Mouse (Mus musculus) c-Kit-positive CD71-negative TER-119-negative erythroid progenitor cells, embryonic 14.5 days (primary cell): Measurements from ENCODE around the gene Supt7l.
"Not testable (repeated sequence)": the region's sequence is repeated elsewhere in the genome, so short reads cannot be mapped to it uniquely, and the experiment has no call there.

Experiments used
- DNase-seq: peaks from one replicate; pipeline ENCODE4 v3.0.0-alpha.2; 2013; ENCODE audit warnings: low read depth

The Supt7l gene

DNA sequence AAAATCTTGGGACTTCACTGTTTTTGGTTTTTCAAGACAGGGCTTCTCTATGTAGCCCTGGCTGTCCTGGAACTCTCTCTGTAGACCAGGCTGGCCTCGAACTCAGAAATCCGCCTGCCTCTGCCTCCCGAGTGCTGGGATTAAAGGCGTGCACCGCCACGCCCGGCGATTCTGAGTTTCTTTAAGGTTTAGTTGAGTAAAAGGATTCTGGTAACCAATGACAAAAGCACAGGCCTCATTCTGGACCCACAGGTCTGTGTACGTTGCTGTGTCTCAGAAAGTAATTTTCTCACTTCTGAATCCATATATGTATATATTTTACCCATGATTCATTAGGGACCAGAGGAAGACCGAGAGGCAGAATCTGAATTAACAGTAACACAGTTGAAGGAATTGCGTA lies at the start of gene Supt7l:
Supt7l (minus strand) TSS at position 101 of the 400 bp plus-strand sequence.
- DNase-seq: not testable (repeated sequence)

DNA sequence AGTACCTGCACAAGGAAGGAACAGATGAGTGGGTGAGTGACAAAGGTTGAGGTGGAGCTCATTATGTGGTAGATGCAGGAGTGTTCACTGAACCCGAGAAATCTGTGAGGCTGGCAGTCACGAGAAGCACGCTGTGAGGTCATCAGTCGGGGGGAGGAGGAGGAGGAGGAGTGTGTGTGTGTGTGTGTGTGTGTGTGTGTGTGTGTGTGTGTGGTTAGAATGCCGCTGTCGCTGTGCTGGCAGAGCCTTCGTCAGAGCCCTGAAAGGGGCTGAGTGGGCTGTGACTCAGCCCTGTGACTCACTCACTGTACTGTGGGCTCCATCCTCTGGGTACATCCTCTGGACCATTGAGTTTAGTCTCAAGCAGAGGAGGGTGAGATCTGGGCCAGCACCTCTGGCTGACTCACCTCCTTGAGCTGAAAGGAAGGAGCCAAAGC lies 49.0 kb upstream of the Supt7l start:
- DNase-seq: peak; percentile 45

GRCm38 (mm10) chr5:31573722-31574121 lies 46.1 kb upstream of the Supt7l start:
- DNase-seq: no peak

- peak; percentile 53 for DNase-seq
Observed at GRCm38 (mm10) chr5:31571023-31571608, 43.5 kb upstream of the Supt7l start.

DNA sequence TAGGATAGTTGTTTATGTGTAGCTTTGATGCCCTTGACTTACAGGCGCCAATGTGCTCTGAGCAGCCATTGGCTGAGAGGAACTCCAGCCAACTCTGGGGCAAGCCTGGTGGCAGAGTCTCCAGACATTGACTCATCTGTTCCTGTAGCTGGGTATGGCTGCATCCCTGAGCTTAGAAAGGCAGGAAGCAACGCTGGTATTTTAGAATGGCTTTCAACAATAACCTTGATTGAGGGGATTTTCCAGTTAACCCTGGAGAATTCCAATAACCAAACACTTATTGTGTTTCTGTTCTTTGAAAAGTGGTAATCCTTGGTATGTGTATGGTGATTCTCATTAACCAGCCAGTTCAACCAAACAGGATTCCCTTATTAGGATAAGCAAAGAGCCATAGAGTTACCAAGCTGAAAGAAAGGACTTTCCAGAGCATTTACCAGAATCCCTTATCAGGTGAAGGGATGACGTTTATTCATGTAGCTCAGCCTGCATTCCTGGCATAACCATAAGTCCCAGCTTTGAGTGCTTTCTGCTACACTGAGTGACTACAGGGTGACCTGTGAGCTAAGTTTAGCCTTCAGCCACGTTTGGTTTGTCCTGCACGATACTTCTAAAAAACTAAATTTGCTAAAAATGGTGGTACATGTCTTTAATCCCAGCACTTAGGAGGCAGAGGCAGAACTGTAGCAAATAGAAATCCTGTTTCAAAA lies 40.5 kb upstream of the Supt7l start:
- no peak for DNase-seq

GRCm38 (mm10) chr5:31566457-31566856 lies 38.9 kb upstream of the Supt7l start:
- no peak for DNase-seq

GRCm38 (mm10) chr5:31566026-31566425 lies 38.4 kb upstream of the Supt7l start:
- DNase-seq: no peak

DNA sequence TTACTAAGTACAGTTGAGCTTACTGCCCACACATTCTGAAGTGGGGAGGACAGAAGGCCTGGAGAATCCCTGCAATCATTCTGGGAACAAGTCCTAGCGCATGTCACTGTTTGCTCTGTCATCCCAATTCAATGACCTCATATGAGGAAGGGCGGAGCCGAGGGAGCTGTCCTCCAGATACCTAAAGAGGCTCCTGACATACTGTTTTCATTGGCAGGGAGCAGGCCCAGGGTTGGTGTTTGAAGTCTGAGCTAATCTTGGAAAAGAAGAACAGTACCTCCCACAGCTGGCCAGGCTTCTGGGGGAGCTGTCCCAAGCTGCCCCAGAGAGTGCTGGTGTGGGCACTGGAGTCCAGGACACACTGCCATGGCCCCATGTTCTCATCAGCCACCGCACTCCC lies 37.4 kb upstream of the Supt7l start:
- DNase-seq: no peak

- DNase-seq: no peak
Observed at GRCm38 (mm10) chr5:31563905-31564304, 36.3 kb upstream of the Supt7l start.

- DNase-seq: peak; percentile 70
Observed at GRCm38 (mm10) chr5:31563496-31563895, 35.9 kb upstream of the Supt7l start.

DNA sequence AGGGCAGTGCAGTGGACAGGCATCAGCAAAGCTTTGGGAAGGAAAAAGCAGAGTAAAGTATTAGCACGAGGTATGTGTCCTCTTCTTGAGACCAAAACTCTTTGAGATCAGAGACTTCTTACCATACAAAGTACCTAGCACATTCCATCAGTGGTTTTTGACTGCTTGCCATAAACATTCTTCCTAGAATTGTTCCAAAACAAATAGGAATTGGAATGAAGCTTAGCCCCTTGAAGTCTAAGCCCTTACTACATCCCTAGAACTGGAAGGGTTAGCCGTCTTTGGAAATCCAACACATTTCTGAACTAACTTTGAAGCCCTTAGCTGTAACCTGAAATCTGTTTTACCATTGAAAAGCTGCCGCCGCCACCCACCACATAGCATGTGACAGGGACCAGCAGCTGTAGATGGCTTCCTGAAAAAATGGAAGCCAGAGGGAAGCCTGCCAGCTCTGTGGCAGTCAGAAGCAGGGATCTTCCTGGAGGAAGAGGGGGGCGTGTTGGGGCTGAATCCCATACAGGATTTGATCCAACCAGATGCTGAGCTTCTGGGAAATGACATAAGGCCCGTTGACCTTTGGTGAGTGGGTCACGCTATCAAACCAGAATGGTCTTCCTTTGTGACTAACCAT lies 34.5 kb upstream of the Supt7l start:
- no peak for DNase-seq

GRCm38 (mm10) chr5:31560352-31560751 lies 32.7 kb upstream of the Supt7l start:
- DNase-seq: no peak

- DNase-seq: no peak
Observed at GRCm38 (mm10) chr5:31559401-31559800, 31.8 kb upstream of the Supt7l start.

- no peak for DNase-seq
Observed at GRCm38 (mm10) chr5:31535228-31535627, 7.6 kb upstream of the Supt7l start.

- DNase-seq: no peak
Observed at GRCm38 (mm10) chr5:31528560-31528959, 953 bp upstream of the Supt7l start.

DNA sequence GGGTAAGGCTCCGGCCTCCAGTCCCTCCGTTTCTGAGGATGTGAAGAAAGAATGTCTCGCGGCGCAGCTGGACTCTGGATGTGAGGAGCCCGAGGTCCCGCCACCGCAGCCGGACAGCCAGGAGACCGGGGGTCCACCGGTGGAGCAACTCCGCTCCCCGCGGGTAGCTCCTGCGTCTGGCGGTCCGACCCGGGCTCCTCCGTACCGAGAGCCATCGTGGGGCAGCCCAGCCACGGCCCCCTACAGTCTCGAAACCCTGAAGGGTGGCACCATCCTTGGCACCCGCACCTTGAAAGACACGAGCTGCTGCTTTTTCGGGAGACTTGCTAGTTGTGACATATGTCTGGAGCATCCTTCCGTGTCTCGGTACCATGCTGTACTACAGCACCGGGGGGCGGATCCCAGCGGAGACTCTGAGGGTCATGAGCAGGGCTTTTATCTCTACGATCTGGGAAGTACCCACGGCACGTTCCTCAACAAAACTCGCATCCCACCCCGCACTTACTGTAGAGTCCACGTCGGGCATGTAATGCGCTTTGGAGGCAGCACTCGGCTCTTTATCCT lies 408 bp downstream of the Supt7l start:
- no peak for DNase-seq

GRCm38 (mm10) chr5:31526354-31527116 lies 1.1 kb downstream of the Supt7l start, which contains the start of gene Slc4a1ap:
Gene Slc4a1ap, plus strand, starts transcription at chr5:31526995.
- DNase-seq: peak; percentile 73

GRCm38 (mm10) chr5:31520556-31520955 lies 7.1 kb downstream of the Supt7l start:
- DNase-seq: no peak

GRCm38 (mm10) chr5:31512481-31512880 lies 15.1 kb downstream of the Supt7l start:
- DNase-seq: no peak

- no peak for DNase-seq
Observed at GRCm38 (mm10) chr5:31504843-31505242, 22.8 kb downstream of the Supt7l start.

DNA sequence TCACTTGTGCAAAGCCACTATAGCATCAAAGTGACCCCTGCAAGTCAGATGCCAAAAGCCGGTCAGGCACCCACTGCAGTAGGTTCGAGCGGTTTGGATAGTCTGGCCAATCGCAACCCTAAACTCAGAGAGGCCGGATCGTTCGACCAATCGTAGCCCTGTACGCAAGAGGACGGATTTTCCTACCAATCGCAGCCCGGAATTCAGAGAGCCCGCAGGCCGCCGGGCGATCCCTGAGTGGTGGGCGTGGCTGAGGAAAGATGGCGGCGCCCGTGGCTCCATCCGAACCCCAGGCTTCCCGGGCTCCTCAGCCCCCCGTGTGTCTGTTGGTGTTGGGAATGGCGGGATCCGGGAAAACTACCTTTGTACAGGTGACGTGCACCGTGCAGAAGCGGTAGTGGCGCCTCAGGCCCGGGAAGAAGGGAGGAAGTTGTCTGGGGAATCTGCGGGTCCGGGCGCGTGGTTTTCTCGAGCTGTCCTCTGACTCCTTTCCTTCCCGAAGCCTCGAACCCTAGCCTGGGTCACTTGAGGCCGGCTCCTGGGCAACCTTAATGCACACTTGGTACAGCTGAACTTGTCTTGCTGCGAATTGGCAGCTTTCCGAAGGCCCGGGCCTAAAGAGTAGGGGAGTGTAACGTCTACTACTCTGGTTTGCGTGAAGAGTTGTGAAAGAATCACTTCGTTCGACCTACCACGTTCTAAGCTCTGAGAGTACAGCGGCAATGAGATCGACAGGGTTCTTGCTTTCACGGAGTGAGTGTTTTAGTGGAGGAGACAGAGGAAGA lies 32.9 kb downstream of the Supt7l start, which contains the start of gene Gpn1:
Gpn1 (plus strand) TSS at position 229 of the 785 bp plus-strand sequence.
- DNase-seq: peak; percentile 84
